Mouse (Mus musculus) neural tube, postnatal 0 days (tissue): ENCODE data around the gene Gtse1. TPM values are rescaled to one million over a fixed set of nuclear protein-coding genes. Genes with fewer than 3 reads are reported as not detected.

Source experiments
- polyA plus RNA-seq: library from polyadenylated mRNA; unstranded; fragments of >200 nt; fragmentation: Nextera tagmentation; extraction: Ambion mirVana; gene quantifications from 2 replicates; pipeline ENCODE4 v1.2.1, GENCODE M21; 2015

Gene Gtse1
- 1.9 and 2.8 TPM in 2 replicates for polyA plus RNA-seq

DNA sequence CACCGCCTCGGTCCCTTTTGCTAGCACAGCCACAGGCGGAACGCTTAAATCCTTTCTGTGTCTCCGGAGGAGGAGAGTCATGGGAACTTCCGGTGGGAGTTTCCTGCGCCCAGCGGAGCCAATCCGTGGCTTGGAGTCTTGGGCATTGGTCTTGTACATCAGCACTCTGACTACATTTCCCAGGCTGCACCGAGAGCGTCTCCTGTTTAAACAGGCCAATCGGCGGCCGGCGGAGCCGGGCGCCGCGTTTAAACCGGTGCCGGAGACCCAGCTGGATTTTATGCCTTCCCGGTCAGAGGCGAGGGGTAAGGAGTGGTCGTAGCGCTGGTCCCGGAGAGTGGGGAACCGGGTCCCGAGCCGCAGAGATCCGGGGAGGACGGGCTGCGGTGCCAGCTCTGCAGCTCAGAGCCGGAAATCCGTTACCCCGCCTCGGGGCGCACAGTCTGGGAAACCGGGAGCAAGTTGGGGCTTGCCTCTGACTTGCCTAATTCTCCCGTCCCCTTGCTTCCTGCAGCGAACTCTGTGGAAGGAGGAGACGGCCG, at the start of gene Gtse1:
Gene Gtse1 (plus strand): TSS at position 256 of the 542 bp plus-strand sequence.

DNA sequence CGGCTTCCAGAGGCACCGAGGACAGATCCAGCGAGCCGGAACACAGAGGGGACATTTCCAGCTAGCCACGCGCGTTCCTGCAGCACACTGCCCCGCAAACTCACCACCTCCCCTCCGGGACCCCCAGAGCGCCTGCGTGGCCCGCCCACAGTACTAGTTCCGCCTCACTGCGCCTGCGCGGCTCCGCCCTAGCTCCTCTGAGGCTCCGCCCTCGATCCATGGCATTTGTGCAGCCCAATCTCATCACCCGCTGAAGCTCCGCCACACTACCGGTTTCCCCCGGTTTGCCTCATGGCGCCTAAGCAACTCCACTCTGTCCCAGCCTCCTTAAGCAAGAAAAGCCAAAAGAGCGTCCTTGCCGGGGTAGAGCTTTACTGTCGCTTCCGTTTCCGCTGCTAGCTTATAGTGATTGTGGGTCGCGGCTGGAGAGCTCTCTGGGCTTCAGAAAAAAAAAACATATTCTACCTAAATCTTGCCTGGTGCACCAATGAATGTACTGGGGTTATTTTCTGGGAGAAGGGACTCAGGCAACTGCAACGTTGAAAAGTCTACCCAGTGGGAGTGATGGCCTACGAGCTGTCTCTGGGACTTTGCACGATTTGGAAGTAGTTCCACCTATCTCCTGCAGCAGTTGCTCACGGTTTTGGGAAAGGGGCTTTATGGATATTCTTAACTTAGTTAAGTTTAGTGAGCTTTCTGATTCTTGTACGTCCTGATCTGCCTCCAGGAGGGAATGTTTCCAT, 47.8 kb upstream of the Gtse1 start, which contains the start of gene Cdpf1:
Gene Cdpf1 (minus strand): TSS at position 163 of the 743 bp plus-strand sequence.

GRCm38 (mm10) chr15:85821203-85822010, 38.1 kb upstream of the Gtse1 start, which contains the start of gene Pkdrej:
Gene Pkdrej, minus strand, starts transcription at chr15:85821734.

DNA sequence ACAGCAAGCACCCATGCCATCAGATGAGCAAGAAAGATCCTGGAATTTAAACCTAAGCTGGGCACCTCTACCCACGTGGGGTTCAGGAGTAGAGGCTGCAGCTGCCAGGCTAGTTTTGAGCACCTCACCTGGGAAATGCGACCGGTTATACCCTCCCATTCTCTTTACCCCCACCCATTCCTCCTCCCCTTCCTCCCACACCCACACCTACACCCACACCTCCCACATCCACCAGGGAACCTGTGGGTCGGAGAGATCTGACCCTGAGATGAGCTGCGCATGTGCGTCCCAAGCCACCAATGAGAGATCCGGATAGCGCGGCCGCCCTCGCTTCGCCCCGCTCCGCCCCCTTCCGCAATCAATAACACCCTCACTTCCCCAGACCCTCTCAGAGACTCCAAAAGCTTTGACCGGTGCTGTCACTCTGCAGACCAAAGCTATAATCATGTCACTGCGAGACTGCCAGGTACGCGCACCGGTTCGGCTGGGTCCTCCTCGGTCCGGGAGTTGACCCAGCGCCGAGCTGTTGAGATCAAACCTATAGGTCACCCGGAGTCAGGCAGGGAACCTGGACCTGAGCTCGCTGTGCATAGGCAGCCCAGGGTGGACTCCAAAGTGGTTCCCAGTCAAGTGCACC, 27.5 kb upstream of the Gtse1 start, which contains the start of gene Ttc38:
Gene Ttc38 (plus strand): TSS at position 353 of the 637 bp plus-strand sequence.

GRCm38 (mm10) chr15:85878848-85879497, 19.4 kb downstream of the Gtse1 start, which contains the start of gene Trmu:
Gene Trmu, plus strand, starts transcription at chr15:85879312.

Other genes with a start within 250 kb of the Gtse1 start
- 3.1 TPM in 2 replicates for gene Ppara, start 124.8 kb upstream of the Gtse1 start, polyA plus RNA-seq
- 24.6 and 25.6 TPM in 2 replicates for gene Cdpf1, start 48.0 kb upstream of the Gtse1 start, polyA plus RNA-seq
- 0.05 and 0.06 TPM in 2 replicates for gene Pkdrej, start 38.0 kb upstream of the Gtse1 start, polyA plus RNA-seq
- gene Ttc38, start 27.4 kb upstream of the Gtse1 start, polyA plus RNA-seq = 3.8 and 3.9 TPM in 2 replicates
- gene Trmu, start 19.6 kb downstream of the Gtse1 start, polyA plus RNA-seq = 41.0 and 47.3 TPM in 2 replicates
- 0.74 and 0.79 TPM in 2 replicates for gene Celsr1, start 174.0 kb downstream of the Gtse1 start, polyA plus RNA-seq
- 13.8 and 16.1 TPM in 2 replicates for gene Gramd4, start 197.9 kb downstream of the Gtse1 start, polyA plus RNA-seq